Mouse (Mus musculus): ENCODE measurements at regions not wholly inside any gene's neighbourhood (a gene's known extent, or its start where the extent isn't known, plus 50 kb on each side); places are given as distances from the start of the nearest gene placed in this dataset.

- H3K27me3 ChIP-seq (ENCODE audit: control insufficient read depth, insufficient read depth, low read length) = no peaks in the 10 kb centered on the region
- no peaks in the 10 kb centered on the region for H3K4me1 ChIP-seq (ENCODE audit: control insufficient read depth, insufficient read depth, low read length)
- DNase-seq (ENCODE audit: low spot score) = peak; percentile 36
- H3K27ac ChIP-seq (replicated peaks; ENCODE audit: low read depth, low read length) = no peak overlapping the region
- no peak overlapping the region for H3K4me3 ChIP-seq (ENCODE audit: low read depth, low read length)
- H3K36me3 ChIP-seq (replicated peaks; ENCODE audit: control insufficient read depth, insufficient read depth, low read depth, low read length) = no peaks in the 10 kb centered on the region
- no peaks in the 10 kb centered on the region for H3K9me3 ChIP-seq (replicated peaks; ENCODE audit: control insufficient read depth, low read length)
- no peak overlapping the region for H3K9ac ChIP-seq (replicated peaks; ENCODE audit: low read length)
- WGBS = 24% methylated on average over 4 of the region's 4 CpGs
- H3K4me2 ChIP-seq (ENCODE audit: low read depth, low read length) = no peak overlapping the region
- peak; percentile 52 for ATAC-seq (replicated peaks; ENCODE audit: insufficient number of reproducible peaks, low FRiP score, low TSS enrichment, low read depth)
Measured at GRCm38 (mm10) chr10:17202556-17203415, 520.2 kb upstream of the Cited2 start.

- Histone ChIP-seq H3K4me2 (ENCODE audit: low read depth, low read length) (no peak overlapping the region), H3K4me3 (ENCODE audit: low read depth, low read length) (no peak overlapping the region), H3K27me3 (ENCODE audit: control insufficient read depth, insufficient read depth, low read length) (no peaks in the 10 kb centered on the region), H3K9ac (replicated peaks; ENCODE audit: low read length) (no peak overlapping the region), H3K9me3 (replicated peaks; ENCODE audit: control insufficient read depth, low read length) (no peaks in the 10 kb centered on the region), H3K36me3 (replicated peaks; ENCODE audit: control insufficient read depth, insufficient read depth, low read depth, low read length) (no peaks in the 10 kb centered on the region), H3K4me1 (ENCODE audit: control insufficient read depth, insufficient read depth, low read length) (no peaks in the 10 kb centered on the region), H3K27ac (replicated peaks; ENCODE audit: low read depth, low read length) (no peak overlapping the region)
- ATAC-seq (replicated peaks; ENCODE audit: insufficient number of reproducible peaks, low FRiP score, low TSS enrichment, low read depth) (no peak), DNase-seq (ENCODE audit: low spot score) (no peak)
- 90% methylated on average over 4 of the region's 4 CpGs for WGBS
Measured at GRCm38 (mm10) chr10:17203416-17204110, 519.5 kb upstream of the Cited2 start.

- no peak overlapping the region for H3K4me2 ChIP-seq (ENCODE audit: low read depth, low read length)
- H3K9ac ChIP-seq (replicated peaks; ENCODE audit: low read length) = no peak overlapping the region
- DNase-seq (ENCODE audit: low spot score) (no peak), ATAC-seq (replicated peaks; ENCODE audit: insufficient number of reproducible peaks, low FRiP score, low TSS enrichment, low read depth) (no peak)
- no peaks in the 10 kb centered on the region for H3K36me3 ChIP-seq (replicated peaks; ENCODE audit: control insufficient read depth, insufficient read depth, low read depth, low read length)
- H3K4me1 ChIP-seq (ENCODE audit: control insufficient read depth, insufficient read depth, low read length) = no peaks in the 10 kb centered on the region
- H3K4me3 ChIP-seq (ENCODE audit: low read depth, low read length) = no peak overlapping the region
- H3K27me3 ChIP-seq (ENCODE audit: control insufficient read depth, insufficient read depth, low read length) = no peaks in the 10 kb centered on the region
- 71% methylated on average over 1 of the region's 1 CpGs for WGBS
- H3K27ac ChIP-seq (replicated peaks; ENCODE audit: low read depth, low read length) = no peak overlapping the region
- H3K9me3 ChIP-seq (replicated peaks; ENCODE audit: control insufficient read depth, low read length) = no peaks in the 10 kb centered on the region
Measured at GRCm38 (mm10) chr10:17204153-17204552, 518.9 kb upstream of the Cited2 start.

GRCm38 (mm10) chr10:17212551-17213309 is 510.3 kb upstream of the Cited2 start:
- Histone ChIP-seq H3K4me2 (ENCODE audit: low read depth, low read length) (peak overlapping the region; percentile 23; the same call in 1 of the 2 replicates), H3K27ac (replicated peaks; ENCODE audit: low read depth, low read length) (no peak overlapping the region), H3K4me3 (ENCODE audit: low read depth, low read length) (no peak overlapping the region), H3K27me3 (ENCODE audit: control insufficient read depth, insufficient read depth, low read length) (no peaks in the 10 kb centered on the region), H3K4me1 (ENCODE audit: control insufficient read depth, insufficient read depth, low read length) (no peaks in the 10 kb centered on the region), H3K9ac (replicated peaks; ENCODE audit: low read length) (no peak overlapping the region), H3K9me3 (replicated peaks; ENCODE audit: control insufficient read depth, low read length) (no peaks in the 10 kb centered on the region), H3K36me3 (replicated peaks; ENCODE audit: control insufficient read depth, insufficient read depth, low read depth, low read length) (no peaks in the 10 kb centered on the region)
- peak; percentile 90 for ATAC-seq (replicated peaks; ENCODE audit: insufficient number of reproducible peaks, low FRiP score, low TSS enrichment, low read depth)
- 16% methylated on average over 11 of the region's 12 CpGs for WGBS
- peak; percentile 77 for DNase-seq (ENCODE audit: low spot score)

GRCm38 (mm10) chr10:17213310-17214064 is 509.5 kb upstream of the Cited2 start:
- Histone ChIP-seq H3K4me2 (ENCODE audit: low read depth, low read length) (peak overlapping the region; percentile 23; the same call in 1 of the 2 replicates), H3K36me3 (replicated peaks; ENCODE audit: control insufficient read depth, insufficient read depth, low read depth, low read length) (no peaks in the 10 kb centered on the region), H3K27ac (replicated peaks; ENCODE audit: low read depth, low read length) (peak overlapping the region; percentile 13; the same call in 1 of the 2 replicates), H3K4me3 (ENCODE audit: low read depth, low read length) (no peak overlapping the region), H3K9ac (replicated peaks; ENCODE audit: low read length) (no peak overlapping the region), H3K27me3 (ENCODE audit: control insufficient read depth, insufficient read depth, low read length) (no peaks in the 10 kb centered on the region), H3K9me3 (replicated peaks; ENCODE audit: control insufficient read depth, low read length) (no peaks in the 10 kb centered on the region), H3K4me1 (ENCODE audit: control insufficient read depth, insufficient read depth, low read length) (no peaks in the 10 kb centered on the region)
- 21% methylated on average over 7 of the region's 7 CpGs for WGBS
- peak; percentile 81; the same call in 1 of the 2 replicates for ATAC-seq (replicated peaks; ENCODE audit: insufficient number of reproducible peaks, low FRiP score, low TSS enrichment, low read depth)
- peak; percentile 82 for DNase-seq (ENCODE audit: low spot score)

GRCm38 (mm10) chr10:17214065-17214440 is 509.0 kb upstream of the Cited2 start:
- Histone ChIP-seq H3K4me1 (ENCODE audit: control insufficient read depth, insufficient read depth, low read length) (no peaks in the 10 kb centered on the region), H3K9ac (replicated peaks; ENCODE audit: low read length) (no peak overlapping the region), H3K27me3 (ENCODE audit: control insufficient read depth, insufficient read depth, low read length) (no peaks in the 10 kb centered on the region), H3K36me3 (replicated peaks; ENCODE audit: control insufficient read depth, insufficient read depth, low read depth, low read length) (no peaks in the 10 kb centered on the region), H3K27ac (replicated peaks; ENCODE audit: low read depth, low read length) (no peak overlapping the region), H3K4me2 (ENCODE audit: low read depth, low read length) (no peak overlapping the region), H3K4me3 (ENCODE audit: low read depth, low read length) (no peak overlapping the region), H3K9me3 (replicated peaks; ENCODE audit: control insufficient read depth, low read length) (no peaks in the 10 kb centered on the region)
- ATAC-seq (replicated peaks; ENCODE audit: insufficient number of reproducible peaks, low FRiP score, low TSS enrichment, low read depth) = no peak; the same call in 1 of the 2 replicates
- 64% methylated on average over 2 of the region's 2 CpGs for WGBS
- no peak for DNase-seq (ENCODE audit: low spot score)

- Histone ChIP-seq H3K27me3 (ENCODE audit: control insufficient read depth, insufficient read depth, low read length) (no peaks in the 10 kb centered on the region), H3K4me3 (ENCODE audit: low read depth, low read length) (no peak overlapping the region), H3K4me1 (ENCODE audit: control insufficient read depth, insufficient read depth, low read length) (no peaks in the 10 kb centered on the region), H3K36me3 (replicated peaks; ENCODE audit: control insufficient read depth, insufficient read depth, low read depth, low read length) (no peaks in the 10 kb centered on the region), H3K27ac (replicated peaks; ENCODE audit: low read depth, low read length) (no peak overlapping the region), H3K4me2 (ENCODE audit: low read depth, low read length) (no peak overlapping the region), H3K9ac (replicated peaks; ENCODE audit: low read length) (no peak overlapping the region), H3K9me3 (replicated peaks; ENCODE audit: control insufficient read depth, low read length) (no peaks in the 10 kb centered on the region)
- 48% methylated on average over 3 of the region's 3 CpGs for WGBS
- ATAC-seq (replicated peaks; ENCODE audit: insufficient number of reproducible peaks, low FRiP score, low TSS enrichment, low read depth) (no peak), DNase-seq (ENCODE audit: low spot score) (peak; percentile 18)
Measured at GRCm38 (mm10) chr10:17215029-17215428, 508.0 kb upstream of the Cited2 start.

All from embryonic facial prominence, embryonic 11.5 days (tissue).